Mouse (Mus musculus) lung, postnatal 0 days (tissue): ENCODE measurements around the gene Tespa1. TPM values are rescaled to one million over a fixed set of nuclear protein-coding genes. Genes with fewer than 3 reads are reported as not detected.
A peak's percentile ranks its signal among the peaks of the same experiment; 100 is the strongest.
"Not testable (repeated sequence)": the region's sequence is repeated elsewhere in the genome, so short reads cannot be mapped to it uniquely, and the experiment has no call there.

Source experiments
- ATAC-seq: fragments of 200-750 bp; cut with Nextera tagmentation; 2 replicates; pipeline ENCODE4 v1.8.0; 2017; ENCODE audit warnings: moderate library complexity
- DNase-seq: peaks from one replicate; pipeline ENCODE4 v3.0.0-alpha.2; 2016; ENCODE audit warnings: low spot score
- H3K27ac ChIP-seq: fragments of 300-500 bp; sonication (generic); 2 replicates; pipeline ENCODE4 v1.5.1; 2014; ENCODE audit warnings: antibody characterized with exemption, mild to moderate bottlenecking, low read length, mixed read lengths
- H3K27me3 ChIP-seq: fragments of 300-500 bp; sonication (generic); replicated peaks from 2 replicates; pipeline ENCODE4 v1.6.1; 2014; ENCODE audit warnings: low read length, mixed read lengths; ENCODE audit not compliant: insufficient read depth
- H3K36me3 ChIP-seq: fragments of 300-500 bp; sonication (generic); 2 replicates; pipeline ENCODE4 v1.6.1; 2014; ENCODE audit warnings: low read length, mixed read lengths; ENCODE audit not compliant: insufficient read depth
- H3K4me1 ChIP-seq: fragments of 300-500 bp; sonication (generic); 2 replicates; pipeline ENCODE4 v1.6.1; 2014; ENCODE audit warnings: antibody characterized with exemption, low read depth, low read length, mixed read lengths; ENCODE audit not compliant: insufficient read depth
- H3K4me2 ChIP-seq: fragments of 300-500 bp; sonication (generic); replicated peaks from 2 replicates; pipeline ENCODE4 v1.6.1; 2014; ENCODE audit warnings: low read depth, mild to moderate bottlenecking, low read length, moderate library complexity, mixed read lengths
- H3K4me3 ChIP-seq: fragments of 300-500 bp; sonication (generic); 2 replicates; pipeline ENCODE4 v1.5.1; 2014; ENCODE audit warnings: low read depth, low read length
- H3K9ac ChIP-seq: fragments of 300-500 bp; sonication (generic); replicated peaks from 2 replicates; pipeline ENCODE4 v1.6.1; 2014; ENCODE audit warnings: low read depth, mild to moderate bottlenecking
- H3K9me3 ChIP-seq: fragments of 300-500 bp; sonication (generic); 2 replicates; pipeline ENCODE4 v1.6.1; 2016; ENCODE audit warnings: low read length, mixed read lengths
- CTCF ChIP-seq: IDR thresholded peaks from 2 replicates; pipeline ENCODE4 v1.5.1; 2016; ENCODE audit warnings: antibody characterized with exemption, mild to moderate bottlenecking
- EP300 ChIP-seq: IDR thresholded peaks from 2 replicates; pipeline ENCODE4 v1.6.1; 2016; ENCODE audit warnings: antibody characterized with exemption, mild to moderate bottlenecking, control low read depth
- WGBS: fragments of 180-500 bp; shearing (Covaris S2); extraction: QIAGEN DNeasy Blood & Tissue Kit; methylation state at CpG from one replicate; pipeline ENCODE4 v1.1.7; 2014; 5-methylcytosine and 5-hydroxymethylcytosine counted together
- polyA plus RNA-seq: library from polyadenylated mRNA; unstranded; fragments of >200 nt; fragmentation: Nextera tagmentation; extraction: Ambion mirVana; gene quantifications from 2 replicates; pipeline ENCODE4 v1.2.1, GENCODE M21; 2015

The Tespa1 gene
- polyA plus RNA-seq, 1 experiment from 2014 or later = 0.68 TPM

- Histone ChIP-seq H3K36me3 (no peaks in the 10 kb centered on the region), H3K4me3 (no peak overlapping the region), H3K27ac (no peak overlapping the region), H3K9ac (no peak overlapping the region), H3K27me3 (no peaks in the 10 kb centered on the region), H3K4me2 (no peak overlapping the region), H3K9me3 (no peaks in the 10 kb centered on the region), H3K4me1 (no peaks in the 10 kb centered on the region)
- ATAC-seq (no peak), DNase-seq (no peak)
- 25% methylated on average over 3 of the region's 3 CpGs for WGBS
- TF ChIP-seq CTCF (no peak), EP300 (no peak)
Observed at GRCm38 (mm10) chr10:130293741-130294408, 28.8 kb upstream of the Tespa1 start.

- not testable (repeated sequence) for H3K27me3 ChIP-seq, H3K27ac ChIP-seq, H3K4me3 ChIP-seq, H3K4me1 ChIP-seq, H3K9ac ChIP-seq, ATAC-seq, H3K9me3 ChIP-seq, H3K4me2 ChIP-seq, H3K36me3 ChIP-seq
- 16% methylated on average over 4 of the region's 4 CpGs for WGBS
- peak; percentile 10 for DNase-seq
- TF ChIP-seq CTCF = peak; percentile 53
Observed at GRCm38 (mm10) chr10:130298748-130299147, 23.9 kb upstream of the Tespa1 start.

GRCm38 (mm10) chr10:130304138-130304537, 18.5 kb upstream of the Tespa1 start:
- DNase-seq, H3K9ac ChIP-seq, ATAC-seq, H3K9me3 ChIP-seq, H3K4me1 ChIP-seq, H3K36me3 ChIP-seq, H3K27ac ChIP-seq, H3K27me3 ChIP-seq, H3K4me2 ChIP-seq, H3K4me3 ChIP-seq: not testable (repeated sequence)
- WGBS = 90% methylated on average over 3 of the region's 5 CpGs

GRCm38 (mm10) chr10:130311534-130312227, 11.0 kb upstream of the Tespa1 start:
- no peak for ATAC-seq
- no peaks in the 10 kb centered on the region for H3K9me3 ChIP-seq
- no peak overlapping the region for H3K4me2 ChIP-seq
- no peak overlapping the region for H3K4me3 ChIP-seq
- TF ChIP-seq EP300 = no peak
- TF ChIP-seq CTCF = no peak
- WGBS = 72% methylated on average over 2 of the region's 2 CpGs
- no peak overlapping the region for H3K27ac ChIP-seq
- H3K9ac ChIP-seq = no peak overlapping the region
- no peaks in the 10 kb centered on the region for H3K27me3 ChIP-seq
- no peaks in the 10 kb centered on the region for H3K4me1 ChIP-seq
- DNase-seq = no peak
- no peaks in the 10 kb centered on the region for H3K36me3 ChIP-seq

DNA sequence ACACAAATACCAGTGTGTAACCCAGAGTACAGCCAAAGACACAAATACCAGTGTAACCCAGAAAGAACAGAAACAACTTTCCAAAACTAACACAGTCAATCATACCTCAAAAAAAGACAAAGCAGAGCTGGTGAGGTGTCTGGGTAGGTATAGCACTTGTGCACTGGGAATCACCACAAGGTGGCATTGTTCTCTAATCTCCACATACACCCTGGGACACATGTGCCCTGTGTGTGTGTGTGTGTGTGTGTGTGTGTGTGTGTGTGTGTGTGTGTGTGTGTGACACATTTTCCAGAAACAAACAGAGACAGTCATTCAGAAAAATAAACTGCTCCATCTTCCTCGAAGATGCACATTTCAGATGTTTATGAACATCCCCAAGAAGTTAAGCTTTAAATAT, 9.1 kb upstream of the Tespa1 start:
- WGBS = 48% methylated on average over 1 of the region's 1 CpGs
- Histone ChIP-seq H3K4me1 (no peaks in the 10 kb centered on the region), H3K27ac (no peak overlapping the region), H3K4me3 (no peak overlapping the region), H3K4me2 (no peak overlapping the region), H3K36me3 (no peaks in the 10 kb centered on the region), H3K27me3 (no peaks in the 10 kb centered on the region), H3K9ac (no peak overlapping the region), H3K9me3 (no peaks in the 10 kb centered on the region)
- peak; percentile 47 for TF ChIP-seq CTCF
- TF ChIP-seq EP300 = no peak
- ATAC-seq (no peak), DNase-seq (peak; percentile 26)

DNA sequence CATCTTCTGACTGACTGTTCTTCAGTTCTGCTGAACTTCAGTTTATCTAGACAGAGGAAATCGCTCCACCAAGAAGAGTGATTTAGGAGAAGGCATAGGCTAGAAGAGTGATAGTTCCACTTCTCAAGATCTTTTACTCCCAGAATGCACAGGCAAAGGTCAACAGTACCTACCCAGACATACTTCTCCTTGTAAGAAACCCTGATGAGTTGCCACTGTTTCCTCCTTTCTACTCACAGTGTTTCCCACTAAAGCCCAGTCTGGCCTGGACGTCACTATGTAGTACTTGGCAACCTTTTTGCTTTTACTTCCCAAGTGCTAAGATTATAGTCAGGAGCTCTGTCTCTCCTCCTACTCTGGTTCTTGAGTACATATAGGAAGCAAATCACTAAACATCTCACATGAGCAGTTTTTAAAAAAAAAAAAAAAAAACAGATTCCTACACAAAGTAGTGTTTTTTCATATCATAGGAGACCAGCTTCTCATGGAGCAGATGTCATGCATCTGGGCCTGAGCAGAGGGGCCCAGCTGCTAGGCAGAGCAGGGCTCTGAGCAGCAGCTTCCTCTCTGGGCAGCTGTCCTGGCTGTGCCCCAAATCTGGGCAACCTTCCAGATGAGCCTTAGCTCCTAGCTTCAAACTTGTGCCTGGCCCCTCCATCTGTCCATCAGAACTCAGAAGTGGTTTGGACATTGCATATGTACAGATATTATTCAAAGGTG, 8.4 kb upstream of the Tespa1 start:
- 60% methylated on average over 2 of the region's 2 CpGs for WGBS
- no peaks in the 10 kb centered on the region for H3K36me3 ChIP-seq
- H3K27me3 ChIP-seq = no peaks in the 10 kb centered on the region
- TF ChIP-seq CTCF (no peak), EP300 (no peak)
- DNase-seq (peak; percentile 15), ATAC-seq (no peak)
- no peak overlapping the region for H3K27ac ChIP-seq
- no peaks in the 10 kb centered on the region for H3K4me1 ChIP-seq
- H3K9me3 ChIP-seq = no peaks in the 10 kb centered on the region
- H3K4me2 ChIP-seq = no peak overlapping the region
- H3K9ac ChIP-seq = no peak overlapping the region
- H3K4me3 ChIP-seq = no peak overlapping the region
